Mouse (Mus musculus): ENCODE results near the gene Vdac2. TPM values are rescaled to one million over a fixed set of nuclear protein-coding genes. Genes with fewer than 3 reads are reported as not detected.

The Vdac2 gene
- total RNA-seq (2021): 100 to 1,000 TPM; 441 to 506 TPM
- 228 and 349 TPM in 2 replicates for polyA plus RNA-seq (2012; rRNA removed)
- long read RNA-seq, transcript Vdac2-201 (10 exons, 1,954 nt): major isoform, 336 of 363 reads
- long read RNA-seq, partial matches to known transcripts: 12 of 363 reads
- long read RNA-seq, other reads (novel, unspliced or antisense): 12 of 363 reads

- no peak for TF ChIP-seq EP300 (IDR thresholded peaks at IDR 0.05; ENCODE audit: insufficient read depth, low read depth, low read length)
- TF ChIP-seq CTCF (IDR thresholded peaks at IDR 0.05): no peak
- TF ChIP-seq POLR2A (IDR thresholded peaks at IDR 0.05; ENCODE audit: insufficient read depth, low read depth, low read length): no peak
- Histone ChIP-seq H3K9ac (ENCODE audit: low read depth, low read length) (no peak within 1 kb of the TSS), H3K4me3 (no peak within 1 kb of the TSS), H3K79me2 (replicated peaks; ENCODE audit: control insufficient read depth, insufficient read depth, low read length) (no peaks in the 10 kb centered on the region), H3K27ac (peak within 1 kb of the TSS; percentile 93; the same call in 1 of the 2 replicates), H3K27me3 (ENCODE audit: control insufficient read depth, insufficient read depth, low read length) (no peaks in the 10 kb centered on the region), H3K4me1 (ENCODE audit: control insufficient read depth, insufficient read depth, low read length) (peaks cover 14% of the 10 kb centered on the region), H3K36me3 (ENCODE audit: control insufficient read depth, insufficient read depth, low read length) (peaks cover 4% of the 10 kb centered on the region; the same call in 1 of the 2 replicates)
- WGBS: 84% methylated on average over 2 of the region's 2 CpGs
- no peak for DNase-seq
- intact Hi-C loops (cut with DNase I): loop anchor here (10.0 kb wide), 1 partner anchor 320 kb away; no protein-coding TSS in a partner anchor
Measured at GRCm38 (mm10) chr14:21824938-21825337, at the start of gene Vdac2. Gene Vdac2, plus strand, starts transcription at chr14:21825238.

GRCm38 (mm10) chr14:21776201-21776600 lies 48.8 kb upstream of the Vdac2 start:
- Histone ChIP-seq H3K79me2 (replicated peaks; ENCODE audit: control insufficient read depth, insufficient read depth, low read length) (peaks cover 4% of the 10 kb centered on the region; the same call in 1 of the 2 replicates), H3K4me1 (ENCODE audit: control insufficient read depth, insufficient read depth, low read length) (peaks cover 2% of the 10 kb centered on the region), H3K27ac (no peak overlapping the region), H3K36me3 (ENCODE audit: control insufficient read depth, insufficient read depth, low read length) (peaks cover 3% of the 10 kb centered on the region), H3K9ac (ENCODE audit: low read depth, low read length) (no peak overlapping the region), H3K4me3 (no peak overlapping the region), H3K27me3 (ENCODE audit: control insufficient read depth, insufficient read depth, low read length) (no peaks in the 10 kb centered on the region)
- WGBS: 86% methylated on average over 4 of the region's 4 CpGs
- no peak for DNase-seq
- intact Hi-C loops (cut with DNase I): no loop called here
- TF ChIP-seq POLR2A (IDR thresholded peaks at IDR 0.05; ENCODE audit: insufficient read depth, low read depth, low read length): no peak
- no peak for TF ChIP-seq CTCF (IDR thresholded peaks at IDR 0.05)
- TF ChIP-seq EP300 (IDR thresholded peaks at IDR 0.05; ENCODE audit: insufficient read depth, low read depth, low read length): no peak

- no peaks in the 10 kb centered on the region; the same call in 1 of the 2 replicates for H3K36me3 ChIP-seq (ENCODE audit: control insufficient read depth, insufficient read depth, low read length)
- 89% methylated on average over 4 of the region's 4 CpGs for WGBS
- no peak overlapping the region for H3K9ac ChIP-seq (ENCODE audit: low read depth, low read length)
- intact Hi-C loops (cut with DNase I): no loop called here
- DNase-seq: no peak
- no peak overlapping the region for H3K27ac ChIP-seq
- no peaks in the 10 kb centered on the region for H3K4me1 ChIP-seq (ENCODE audit: control insufficient read depth, insufficient read depth, low read length)
- H3K27me3 ChIP-seq (ENCODE audit: control insufficient read depth, insufficient read depth, low read length): no peaks in the 10 kb centered on the region
- no peak for TF ChIP-seq EP300 (IDR thresholded peaks at IDR 0.05; ENCODE audit: insufficient read depth, low read depth, low read length)
- no peak for TF ChIP-seq CTCF (IDR thresholded peaks at IDR 0.05)
- no peak for TF ChIP-seq POLR2A (IDR thresholded peaks at IDR 0.05; ENCODE audit: insufficient read depth, low read depth, low read length)
- H3K4me3 ChIP-seq: no peak overlapping the region
- H3K79me2 ChIP-seq (replicated peaks; ENCODE audit: control insufficient read depth, insufficient read depth, low read length): no peaks in the 10 kb centered on the region
Measured at GRCm38 (mm10) chr14:21786500-21786899, 38.5 kb upstream of the Vdac2 start.

- H3K79me2 ChIP-seq (replicated peaks; ENCODE audit: control insufficient read depth, insufficient read depth, low read length): no peaks in the 10 kb centered on the region
- H3K36me3 ChIP-seq (ENCODE audit: control insufficient read depth, insufficient read depth, low read length): no peaks in the 10 kb centered on the region; the same call in 1 of the 2 replicates
- no peaks in the 10 kb centered on the region for H3K4me1 ChIP-seq (ENCODE audit: control insufficient read depth, insufficient read depth, low read length)
- intact Hi-C loops (cut with DNase I): no loop called here
- H3K27ac ChIP-seq: no peak overlapping the region
- H3K27me3 ChIP-seq (ENCODE audit: control insufficient read depth, insufficient read depth, low read length): no peaks in the 10 kb centered on the region
- no peak overlapping the region for H3K4me3 ChIP-seq
- WGBS: 80% methylated on average over 3 of the region's 3 CpGs
- no peak for DNase-seq
- TF ChIP-seq CTCF (IDR thresholded peaks at IDR 0.05) (no peak), EP300 (IDR thresholded peaks at IDR 0.05; ENCODE audit: insufficient read depth, low read depth, low read length) (no peak), POLR2A (IDR thresholded peaks at IDR 0.05; ENCODE audit: insufficient read depth, low read depth, low read length) (no peak)
- H3K9ac ChIP-seq (ENCODE audit: low read depth, low read length): no peak overlapping the region
Measured at GRCm38 (mm10) chr14:21787374-21787773, 37.7 kb upstream of the Vdac2 start.

- Histone ChIP-seq H3K27ac (no peak overlapping the region), H3K4me3 (no peak overlapping the region), H3K27me3 (ENCODE audit: control insufficient read depth, insufficient read depth, low read length) (no peaks in the 10 kb centered on the region), H3K4me1 (ENCODE audit: control insufficient read depth, insufficient read depth, low read length) (no peaks in the 10 kb centered on the region), H3K9ac (ENCODE audit: low read depth, low read length) (no peak overlapping the region), H3K36me3 (ENCODE audit: control insufficient read depth, insufficient read depth, low read length) (no peaks in the 10 kb centered on the region; the same call in 1 of the 2 replicates), H3K79me2 (replicated peaks; ENCODE audit: control insufficient read depth, insufficient read depth, low read length) (no peaks in the 10 kb centered on the region)
- intact Hi-C loops (cut with DNase I): no loop called here
- WGBS: 98% methylated on average over 5 of the region's 5 CpGs
- no peak for DNase-seq
- TF ChIP-seq EP300 (IDR thresholded peaks at IDR 0.05; ENCODE audit: insufficient read depth, low read depth, low read length) (no peak), CTCF (IDR thresholded peaks at IDR 0.05) (no peak), POLR2A (IDR thresholded peaks at IDR 0.05; ENCODE audit: insufficient read depth, low read depth, low read length) (no peak)
Measured at GRCm38 (mm10) chr14:21788121-21788520, 36.9 kb upstream of the Vdac2 start.

- Histone ChIP-seq H3K27me3 (ENCODE audit: control insufficient read depth, insufficient read depth, low read length) (no peaks in the 10 kb centered on the region), H3K36me3 (ENCODE audit: control insufficient read depth, insufficient read depth, low read length) (no peaks in the 10 kb centered on the region), H3K9ac (ENCODE audit: low read depth, low read length) (no peak overlapping the region), H3K27ac (no peak overlapping the region), H3K4me1 (ENCODE audit: control insufficient read depth, insufficient read depth, low read length) (no peaks in the 10 kb centered on the region), H3K79me2 (replicated peaks; ENCODE audit: control insufficient read depth, insufficient read depth, low read length) (no peaks in the 10 kb centered on the region), H3K4me3 (no peak overlapping the region)
- no peak for TF ChIP-seq CTCF (IDR thresholded peaks at IDR 0.05)
- TF ChIP-seq EP300 (IDR thresholded peaks at IDR 0.05; ENCODE audit: insufficient read depth, low read depth, low read length): no peak
- TF ChIP-seq POLR2A (IDR thresholded peaks at IDR 0.05; ENCODE audit: insufficient read depth, low read depth, low read length): no peak
- 95% methylated on average over 9 of the region's 9 CpGs for WGBS
- intact Hi-C loops (cut with DNase I): no loop called here
- no peak for DNase-seq
Measured at GRCm38 (mm10) chr14:21790585-21791251, 34.3 kb upstream of the Vdac2 start.
